Mouse (Mus musculus) heart, embryonic 14.5 days (tissue): ENCODE measurements around the gene Reep6. TPM values are rescaled to one million over a fixed set of nuclear protein-coding genes. Genes with fewer than 3 reads are reported as not detected.

Experiments
- ATAC-seq: fragments of 200-750 bp; cut with Nextera tagmentation; 2 replicates; pipeline ENCODE4 v1.8.0; 2017; ENCODE audit warnings: low read depth, moderate TSS enrichment; ENCODE audit not compliant: insufficient number of reproducible peaks, insufficient read depth, low FRiP score
- H3K27ac ChIP-seq, 2 experiments: fragments of 200-500 bp in 1 of 2; fragments of 300-500 bp in 1 of 2; sonication (generic) in 1 of 2; replicated peaks in 1 of 2; 2 replicates each; pipeline ENCODE4 v1.5.1; 2012 to 2014; ENCODE audit warnings: low read depth in 2 of 2, low read length in 2 of 2, control low read depth in 1 of 2, mild to moderate bottlenecking in 1 of 2, mixed read lengths in 1 of 2; ENCODE audit not compliant: control insufficient read depth in 1 of 2, insufficient read depth in 1 of 2
- H3K27me3 ChIP-seq: fragments of 300-500 bp; sonication (generic); 2 replicates; pipeline ENCODE4 v1.6.1; 2014; ENCODE audit warnings: mild to moderate bottlenecking, low read length, control low read depth; ENCODE audit not compliant: control insufficient read depth, insufficient read depth
- H3K36me3 ChIP-seq: fragments of 300-500 bp; sonication (generic); 2 replicates; pipeline ENCODE4 v1.6.1; 2014; ENCODE audit warnings: mild to moderate bottlenecking, control low read depth, low read length, mixed read lengths; ENCODE audit not compliant: control insufficient read depth, insufficient read depth
- H3K4me1 ChIP-seq, 2 experiments: fragments of 200-500 bp in 1 of 2; fragments of 300-500 bp in 1 of 2; sonication (generic) in 1 of 2; 2 replicates each; pipeline ENCODE4 v1.6.1; 2012 to 2014; ENCODE audit warnings: low read length in 2 of 2, control low read depth in 1 of 2, mixed read lengths in 1 of 2; ENCODE audit not compliant: control insufficient read depth in 2 of 2, insufficient read depth in 2 of 2
- H3K4me2 ChIP-seq: fragments of 300-500 bp; sonication (generic); 2 replicates; pipeline ENCODE4 v1.6.1; 2014; ENCODE audit warnings: mild to moderate bottlenecking, low read length
- H3K4me3 ChIP-seq, 2 experiments: fragments of 200-500 bp in 1 of 2; fragments of 300-500 bp in 1 of 2; sonication (generic) in 1 of 2; 2 replicates each; pipeline ENCODE4 v1.5.1; 2012 to 2014; ENCODE audit warnings: low read length in 2 of 2, mild to moderate bottlenecking in 2 of 2, control low read depth in 1 of 2, low read depth in 1 of 2, moderate library complexity in 1 of 2; ENCODE audit not compliant: control insufficient read depth in 1 of 2, insufficient read depth in 1 of 2
- H3K9ac ChIP-seq: fragments of 300-500 bp; sonication (generic); 2 replicates; pipeline ENCODE4 v1.6.1; 2014; ENCODE audit warnings: mild to moderate bottlenecking, low read length
- H3K9me3 ChIP-seq: fragments of 300-500 bp; sonication (generic); 2 replicates; pipeline ENCODE4 v1.6.1; 2016; ENCODE audit warnings: low read length, control low read depth; ENCODE audit not compliant: control insufficient read depth
- WGBS: fragments of 180-500 bp; shearing (Covaris S2); extraction: QIAGEN DNeasy Blood & Tissue Kit; methylation state at CpG from one replicate; pipeline ENCODE4 v1.1.7; 2014; 5-methylcytosine and 5-hydroxymethylcytosine counted together
- polyA plus RNA-seq: library from polyadenylated mRNA; unstranded; fragments of >200 nt; fragmentation: Nextera tagmentation; extraction: Ambion mirVana; gene quantifications from 2 replicates; pipeline ENCODE4 v1.2.1, GENCODE M21; 2014

The Reep6 gene
- polyA plus RNA-seq, 1 experiment from 2014 or later: 1.6 TPM

GRCm38 (mm10) chr10:80315315-80315714, 14.4 kb upstream of the Reep6 start:
- no peak overlapping the region for H3K4me3 ChIP-seq
- no peak overlapping the region for H3K27ac ChIP-seq
- 44% methylated on average over 27 of the region's 27 CpGs for WGBS
- no peak for ATAC-seq
- peaks cover 67% of the 10 kb centered on the region for H3K27me3 ChIP-seq
- 0 out of 2 replicates have a peak overlapping the region, but pooled peaks have one; percentile 1 for H3K4me2 ChIP-seq
- H3K9ac ChIP-seq: peak overlapping the region; percentile 40; the same call in 1 of the 2 replicates
- H3K9me3 ChIP-seq: no peaks in the 10 kb centered on the region
- peaks cover 25 to 47% of the 10 kb centered on the region in 2 experiments for H3K4me1 ChIP-seq
- peaks cover 15% of the 10 kb centered on the region for H3K36me3 ChIP-seq

GRCm38 (mm10) chr10:80316359-80316781, 13.4 kb upstream of the Reep6 start:
- Histone ChIP-seq H3K4me1 (peaks cover 28 to 47% of the 10 kb centered on the region in 2 experiments), H3K4me2 (peak overlapping the region; percentile 37), H3K27me3 (peaks cover 56% of the 10 kb centered on the region), H3K36me3 (peaks cover 15% of the 10 kb centered on the region), H3K9me3 (no peaks in the 10 kb centered on the region), H3K27ac (no peak overlapping the region), H3K9ac (peak overlapping the region; percentile 40; the same call in 1 of the 2 replicates), H3K4me3 (no peak overlapping the region)
- 13% methylated on average over 11 of the region's 11 CpGs for WGBS
- no peak for ATAC-seq

- no peak for ATAC-seq
- Histone ChIP-seq H3K27ac (no peak overlapping the region), H3K4me3 (no peak overlapping the region), H3K36me3 (peaks cover 15% of the 10 kb centered on the region), H3K27me3 (peaks cover 50% of the 10 kb centered on the region), H3K9ac (0 out of 2 replicates have a peak overlapping the region, but pooled peaks have one; percentile 27), H3K4me2 (no peak overlapping the region; the same call in 1 of the 2 replicates), H3K4me1 (peaks cover 28 to 47% of the 10 kb centered on the region in 2 experiments), H3K9me3 (no peaks in the 10 kb centered on the region)
- 58% methylated on average over 10 of the region's 10 CpGs for WGBS
Measured at GRCm38 (mm10) chr10:80317011-80317410, 12.7 kb upstream of the Reep6 start.

GRCm38 (mm10) chr10:80320340-80320760, 9.4 kb upstream of the Reep6 start, which contains the start of gene 2310011J03Rik:
TSS of gene 2310011J03Rik (minus strand) at chr10:80320537.
- peak within 1 kb of the TSS; percentile 53 to 61; a peak in 3 of 4 replicates for H3K27ac ChIP-seq
- H3K36me3 ChIP-seq: peaks cover 15% of the 10 kb centered on the region
- peaks cover 21% of the 10 kb centered on the region for H3K27me3 ChIP-seq
- no peak for ATAC-seq
- peaks cover 21 to 42% of the 10 kb centered on the region in 2 experiments for H3K4me1 ChIP-seq
- H3K4me2 ChIP-seq: peak within 1 kb of the TSS; percentile 83
- H3K9ac ChIP-seq: peak within 1 kb of the TSS; percentile 91
- no peaks in the 10 kb centered on the region for H3K9me3 ChIP-seq
- under 1% methylated on average over 34 of the region's 34 CpGs for WGBS
- H3K4me3 ChIP-seq: peak within 1 kb of the TSS; percentile 90 to 91

GRCm38 (mm10) chr10:80321014-80321669, 8.6 kb upstream of the Reep6 start:
- ATAC-seq: no peak
- H3K27ac ChIP-seq: no peak overlapping the region
- H3K4me3 ChIP-seq: no peak overlapping the region
- H3K27me3 ChIP-seq: peaks cover 13% of the 10 kb centered on the region
- H3K9me3 ChIP-seq: no peaks in the 10 kb centered on the region
- 69% methylated on average over 5 of the region's 6 CpGs for WGBS
- H3K4me2 ChIP-seq: no peak overlapping the region
- H3K4me1 ChIP-seq: peaks cover 18 to 34% of the 10 kb centered on the region in 2 experiments
- peaks cover 15% of the 10 kb centered on the region for H3K36me3 ChIP-seq
- no peak overlapping the region for H3K9ac ChIP-seq

GRCm38 (mm10) chr10:80321670-80322581, 7.8 kb upstream of the Reep6 start:
- Histone ChIP-seq H3K27ac (no peak overlapping the region), H3K9ac (no peak overlapping the region), H3K36me3 (peaks cover 15% of the 10 kb centered on the region), H3K4me3 (no peak overlapping the region), H3K9me3 (no peaks in the 10 kb centered on the region), H3K4me1 (peaks cover 11 to 26% of the 10 kb centered on the region in 2 experiments), H3K27me3 (peaks cover 11% of the 10 kb centered on the region), H3K4me2 (peak overlapping the region; percentile 96)
- no peak for ATAC-seq
- WGBS: 86% methylated on average over 21 of the region's 21 CpGs

GRCm38 (mm10) chr10:80322811-80323211, 6.9 kb upstream of the Reep6 start:
- 4% methylated on average over 28 of the region's 28 CpGs for WGBS
- Histone ChIP-seq H3K9me3 (no peaks in the 10 kb centered on the region), H3K27ac (no peak overlapping the region), H3K4me3 (peak overlapping the region; percentile 59 to 60), H3K36me3 (peaks cover 12% of the 10 kb centered on the region), H3K4me2 (peak overlapping the region; percentile 96), H3K4me1 (peaks cover 11 to 20% of the 10 kb centered on the region in 2 experiments), H3K9ac (peak overlapping the region; percentile 72), H3K27me3 (peaks cover 5% of the 10 kb centered on the region; the same call in 1 of the 2 replicates)
- no peak for ATAC-seq
